Mouse (Mus musculus) heart, embryonic 11.5 days (tissue): Measurements from ENCODE around the gene Hs3st6. TPM values are rescaled to one million over a fixed set of nuclear protein-coding genes. Genes with fewer than 3 reads are reported as not detected.
"Not testable (repeated sequence)": the region's sequence is repeated elsewhere in the genome, so short reads cannot be mapped to it uniquely, and the experiment has no call there.

ENCODE experiments used
- ATAC-seq: fragments of 200-750 bp; cut with Nextera tagmentation; replicated peaks from 2 replicates; pipeline ENCODE4 v1.8.0; 2017; ENCODE audit warnings: moderate library complexity; ENCODE audit not compliant: insufficient number of reproducible peaks, low FRiP score, low TSS enrichment
- H3K27ac ChIP-seq: fragments of 300-500 bp; sonication (generic); 2 replicates; pipeline ENCODE4 v1.5.1; 2014; ENCODE audit warnings: mild to moderate bottlenecking, low read depth, low read length
- H3K27me3 ChIP-seq: fragments of 300-500 bp; sonication (generic); 2 replicates; pipeline ENCODE4 v1.6.1; 2014; ENCODE audit warnings: mild to moderate bottlenecking, low read length, mixed read lengths; ENCODE audit not compliant: control insufficient read depth, insufficient read depth
- H3K36me3 ChIP-seq: fragments of 300-500 bp; sonication (generic); 2 replicates; pipeline ENCODE4 v1.6.1; 2014; ENCODE audit warnings: mild to moderate bottlenecking, low read length, moderate library complexity, mixed read lengths; ENCODE audit not compliant: control insufficient read depth, insufficient read depth
- H3K4me1 ChIP-seq: fragments of 300-500 bp; sonication (generic); 2 replicates; pipeline ENCODE4 v1.6.1; 2014; ENCODE audit warnings: low read length; ENCODE audit not compliant: control insufficient read depth, insufficient read depth
- H3K4me2 ChIP-seq: fragments of 300-500 bp; sonication (generic); 2 replicates; pipeline ENCODE4 v1.6.1; 2014; ENCODE audit warnings: mild to moderate bottlenecking, moderate library complexity
- H3K4me3 ChIP-seq: fragments of 300-500 bp; sonication (generic); 2 replicates; pipeline ENCODE4 v1.5.1; 2014; ENCODE audit warnings: low read depth, low read length
- H3K9ac ChIP-seq: fragments of 300-500 bp; sonication (generic); 2 replicates; pipeline ENCODE4 v1.6.1; 2014; ENCODE audit warnings: mild to moderate bottlenecking, low read depth, low read length, moderate library complexity
- H3K9me3 ChIP-seq: fragments of 300-500 bp; sonication (generic); replicated peaks from 2 replicates; pipeline ENCODE4 v1.6.1; 2016; ENCODE audit warnings: low read length; ENCODE audit not compliant: control insufficient read depth
- WGBS: fragments of 180-500 bp; shearing (Covaris S2); extraction: QIAGEN DNeasy Blood & Tissue Kit; methylation state at CpG from one replicate; pipeline ENCODE4 v1.1.7; 2014; ENCODE audit not compliant: insufficient replicate concordance; 5-methylcytosine and 5-hydroxymethylcytosine counted together
- polyA plus RNA-seq: library from polyadenylated mRNA; unstranded; fragments of >200 nt; fragmentation: Nextera tagmentation; extraction: Ambion mirVana; gene quantifications from 2 replicates; pipeline ENCODE4 v1.2.1, GENCODE M21; 2014

Hs3st6 gene
- polyA plus RNA-seq, 1 experiment from 2014 or later, result 0.34 TPM

DNA sequence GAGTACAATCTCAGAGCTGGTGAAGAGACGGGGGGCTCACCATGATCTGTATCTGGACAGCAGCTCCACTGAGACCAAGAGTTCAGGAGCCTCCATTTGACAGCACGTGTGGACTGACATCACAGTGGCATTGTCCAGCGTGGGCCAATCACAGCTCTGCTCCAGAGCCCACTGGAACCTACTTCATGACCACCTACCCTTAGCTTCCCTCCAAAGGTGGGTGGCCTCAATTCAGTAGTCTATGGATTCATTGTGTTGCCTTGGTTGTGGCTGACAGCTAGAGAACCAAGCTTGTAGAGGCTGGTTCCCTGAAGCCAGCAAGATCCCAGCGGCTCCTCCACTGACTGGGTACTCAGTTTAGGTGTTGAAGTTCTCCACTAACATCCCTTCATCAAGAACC is 34.8 kb upstream of the Hs3st6 start, which contains the start of the genes Rnf151 and Rps2:
Rnf151 (minus strand) TSS at position 121 of the 400 bp plus-strand sequence.
Rps2 (plus strand) TSS at position 174 of the 400 bp plus-strand sequence.
- whole genome bisulfite sequencing, result 77% methylated on average over 4 of the region's 4 CpGs
- H3K9me3 ChIP-seq, result no peaks in the 10 kb centered on the region
- peak within 1 kb of the TSS; percentile 88 for H3K4me2 ChIP-seq
- peaks cover 17% of the 10 kb centered on the region for H3K36me3 ChIP-seq
- H3K4me3 ChIP-seq, result peak within 1 kb of the TSS; percentile 72
- ATAC-seq, result no peak
- H3K9ac ChIP-seq, result no peak within 1 kb of the TSS; the same call in 1 of the 2 replicates
- H3K4me1 ChIP-seq, result peaks cover 18% of the 10 kb centered on the region
- H3K27me3 ChIP-seq, result no peaks in the 10 kb centered on the region
- no peak within 1 kb of the TSS for H3K27ac ChIP-seq

DNA sequence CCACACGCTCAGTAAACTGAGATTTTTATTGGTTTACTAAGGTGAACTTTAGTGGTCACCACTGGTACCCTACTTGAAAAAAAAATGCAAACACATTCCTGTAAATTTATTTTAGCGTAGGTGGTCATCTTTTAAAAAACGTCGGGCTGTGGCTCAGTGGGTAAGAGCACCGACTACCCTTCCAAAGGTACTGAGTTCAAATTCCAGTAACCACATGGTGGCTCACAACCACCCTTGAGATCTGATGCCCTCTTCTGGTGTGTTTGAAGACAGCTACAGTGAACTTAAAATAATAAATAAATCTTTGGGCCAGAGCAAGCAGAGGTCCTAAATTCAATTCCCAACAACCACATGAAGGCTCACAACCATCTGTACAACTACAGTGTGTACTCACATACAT is 33.9 kb upstream of the Hs3st6 start:
- Histone ChIP-seq H3K9ac (peak overlapping the region; percentile 89), H3K4me2 (peak overlapping the region; percentile 88), H3K36me3 (peaks cover 17% of the 10 kb centered on the region), H3K4me1 (peaks cover 23% of the 10 kb centered on the region), H3K4me3 (peak overlapping the region; percentile 72)
- not testable (repeated sequence) for H3K27ac ChIP-seq, ATAC-seq, H3K9me3 ChIP-seq, H3K27me3 ChIP-seq
- WGBS, result 56% methylated on average over 5 of the region's 5 CpGs

DNA sequence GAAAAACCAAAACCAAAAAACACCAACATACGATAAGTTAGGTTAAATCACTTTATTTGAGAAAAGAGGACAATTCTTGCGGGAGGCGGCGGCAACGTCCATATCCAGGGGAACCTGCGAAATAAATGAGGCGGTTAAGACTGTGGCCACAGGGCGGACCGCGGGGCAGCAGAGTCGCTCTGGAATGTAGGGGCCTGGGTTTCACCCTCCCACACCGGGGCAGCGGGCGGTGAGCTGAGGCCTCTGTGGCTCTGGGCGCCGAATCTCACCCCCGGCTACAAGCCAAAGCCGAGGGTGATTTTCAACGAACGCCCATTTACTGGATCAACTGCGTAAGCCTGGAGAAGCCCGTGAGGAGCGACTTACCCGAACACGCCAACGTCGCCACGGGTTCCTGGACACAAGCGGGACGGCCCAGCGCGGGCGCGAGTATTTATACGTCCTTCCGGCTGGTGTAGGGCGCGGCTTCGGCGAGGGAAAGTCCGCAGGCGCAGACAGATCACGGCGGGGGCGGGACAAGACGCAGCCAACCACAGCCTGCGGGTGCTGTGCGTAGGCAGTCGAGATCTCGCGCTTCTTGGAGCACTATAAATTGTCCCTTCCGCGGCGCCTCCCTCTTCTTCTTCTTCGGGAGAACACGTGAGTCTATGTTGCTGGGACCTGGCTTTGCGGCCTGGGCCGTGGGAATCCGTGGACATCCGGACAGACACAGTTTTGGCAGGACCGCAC is 33.1 kb upstream of the Hs3st6 start:
- H3K9me3 ChIP-seq, result no peaks in the 10 kb centered on the region
- H3K4me1 ChIP-seq, result peaks cover 23% of the 10 kb centered on the region
- peak overlapping the region; percentile 89 for H3K9ac ChIP-seq
- H3K4me3 ChIP-seq, result peak overlapping the region; percentile 72
- peak overlapping the region; percentile 84 for H3K27ac ChIP-seq
- H3K4me2 ChIP-seq, result peak overlapping the region; percentile 88
- no peaks in the 10 kb centered on the region for H3K27me3 ChIP-seq
- peaks cover 17% of the 10 kb centered on the region for H3K36me3 ChIP-seq
- ATAC-seq, result peak; percentile 96
- WGBS, result under 1% methylated on average over 61 of the region's 61 CpGs

DNA sequence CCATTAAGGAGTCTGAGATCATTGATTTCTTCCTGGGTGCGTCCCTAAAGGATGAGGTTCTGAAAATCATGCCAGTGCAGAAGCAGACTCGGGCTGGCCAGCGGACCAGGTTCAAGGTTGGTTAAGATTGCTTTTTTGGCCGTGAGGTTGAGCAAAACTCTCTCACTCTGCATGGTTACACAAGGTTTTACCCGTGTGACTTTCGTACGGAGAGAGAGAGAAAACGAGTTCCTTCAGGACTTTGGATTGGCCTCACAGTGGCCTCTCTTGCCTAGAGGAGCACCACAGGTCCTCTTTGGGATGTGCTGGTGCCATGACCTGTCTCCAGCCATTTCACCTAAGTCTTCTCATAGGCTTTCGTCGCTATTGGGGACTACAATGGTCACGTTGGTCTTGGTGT is 32.2 kb upstream of the Hs3st6 start:
- ATAC-seq, H3K9me3 ChIP-seq, H3K27me3 ChIP-seq: not testable (repeated sequence)
- 0% methylated on average over 11 of the region's 11 CpGs for WGBS
- Histone ChIP-seq H3K9ac (peak overlapping the region; percentile 89), H3K27ac (0 out of 2 replicates have a peak overlapping the region, but pooled peaks have one; percentile 50), H3K36me3 (peaks cover 17% of the 10 kb centered on the region), H3K4me1 (peaks cover 23% of the 10 kb centered on the region), H3K4me2 (peak overlapping the region; percentile 88), H3K4me3 (peak overlapping the region; percentile 72)

DNA sequence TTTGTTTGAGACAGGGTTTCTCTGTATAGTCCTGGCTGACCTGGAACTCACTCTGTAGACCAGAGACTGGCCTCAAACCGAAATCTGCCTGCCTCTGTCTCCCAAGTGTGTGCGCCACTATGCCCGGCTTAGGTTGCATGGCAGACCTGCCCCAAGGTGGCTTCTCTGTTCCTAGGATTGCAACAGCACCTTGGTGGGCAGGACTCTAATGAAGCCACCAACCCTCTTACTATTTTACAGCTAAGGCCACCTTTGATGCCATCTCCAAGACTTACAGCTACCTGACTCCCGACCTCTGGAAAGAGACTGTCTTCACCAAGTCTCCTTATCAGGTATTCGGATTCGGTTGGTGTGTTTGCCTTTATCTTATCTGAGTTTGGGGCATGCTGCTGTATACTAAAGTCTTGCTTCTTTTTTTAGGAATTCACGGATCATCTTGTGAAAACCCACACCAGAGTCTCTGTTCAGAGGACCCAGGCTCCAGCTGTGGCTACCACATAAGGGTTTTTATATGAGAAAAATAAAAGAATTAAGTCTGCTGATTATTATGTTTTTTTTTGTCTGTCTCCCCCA is 31.3 kb upstream of the Hs3st6 start:
- H3K36me3 ChIP-seq, result peaks cover 13% of the 10 kb centered on the region
- WGBS, result 37% methylated on average over 7 of the region's 7 CpGs
- H3K27me3 ChIP-seq, ATAC-seq, H3K9me3 ChIP-seq, H3K27ac ChIP-seq: not testable (repeated sequence)
- H3K4me2 ChIP-seq, result peak overlapping the region; percentile 88
- H3K4me3 ChIP-seq, result peak overlapping the region; percentile 72
- peaks cover 23% of the 10 kb centered on the region for H3K4me1 ChIP-seq
- H3K9ac ChIP-seq, result peak overlapping the region; percentile 69

DNA sequence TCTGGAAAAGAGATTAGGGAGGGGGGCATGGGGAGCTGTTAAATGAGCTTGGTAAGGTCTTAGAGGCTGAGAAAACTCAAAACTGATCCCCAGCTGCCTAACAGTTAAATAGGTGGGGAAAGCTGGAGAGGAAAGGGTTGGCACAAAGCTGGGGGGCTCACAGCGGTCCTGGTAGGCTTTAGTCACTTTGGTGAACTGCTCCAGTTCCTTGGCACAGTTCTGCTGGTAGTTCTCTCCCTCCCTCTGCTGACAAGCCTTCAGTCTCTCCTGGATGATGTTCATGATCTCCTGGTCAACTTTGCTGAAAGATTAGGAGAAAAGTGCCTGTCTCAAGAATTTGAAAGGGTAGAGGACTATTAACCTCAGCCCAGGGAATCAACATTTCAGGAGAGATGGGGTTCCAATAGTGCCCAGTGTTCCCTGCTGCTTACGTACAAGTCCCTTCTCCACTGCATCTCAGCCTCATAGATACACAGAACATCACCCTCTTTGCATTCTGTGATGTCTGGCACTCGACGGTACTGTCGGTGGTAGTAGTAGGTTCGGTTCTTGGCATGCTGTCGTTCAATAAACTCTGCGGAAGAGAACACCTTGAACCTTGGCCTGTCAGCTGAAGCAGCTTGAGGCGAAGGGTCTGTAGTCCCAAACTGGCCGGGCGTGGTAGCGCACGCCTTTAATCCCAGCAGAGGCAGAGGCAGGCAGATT is 30.4 kb upstream of the Hs3st6 start:
- Histone ChIP-seq H3K27me3 (peaks cover under 1% of the 10 kb centered on the region; the same call in 1 of the 2 replicates), H3K4me3 (peak overlapping the region; percentile 72), H3K4me1 (peaks cover 23% of the 10 kb centered on the region), H3K9ac (peak overlapping the region; percentile 31), H3K27ac (peak overlapping the region; percentile 22), H3K4me2 (peak overlapping the region; percentile 88), H3K36me3 (peaks cover 12% of the 10 kb centered on the region), H3K9me3 (no peaks in the 10 kb centered on the region)
- ATAC-seq, result no peak
- whole genome bisulfite sequencing, result 31% methylated on average over 13 of the region's 13 CpGs

DNA sequence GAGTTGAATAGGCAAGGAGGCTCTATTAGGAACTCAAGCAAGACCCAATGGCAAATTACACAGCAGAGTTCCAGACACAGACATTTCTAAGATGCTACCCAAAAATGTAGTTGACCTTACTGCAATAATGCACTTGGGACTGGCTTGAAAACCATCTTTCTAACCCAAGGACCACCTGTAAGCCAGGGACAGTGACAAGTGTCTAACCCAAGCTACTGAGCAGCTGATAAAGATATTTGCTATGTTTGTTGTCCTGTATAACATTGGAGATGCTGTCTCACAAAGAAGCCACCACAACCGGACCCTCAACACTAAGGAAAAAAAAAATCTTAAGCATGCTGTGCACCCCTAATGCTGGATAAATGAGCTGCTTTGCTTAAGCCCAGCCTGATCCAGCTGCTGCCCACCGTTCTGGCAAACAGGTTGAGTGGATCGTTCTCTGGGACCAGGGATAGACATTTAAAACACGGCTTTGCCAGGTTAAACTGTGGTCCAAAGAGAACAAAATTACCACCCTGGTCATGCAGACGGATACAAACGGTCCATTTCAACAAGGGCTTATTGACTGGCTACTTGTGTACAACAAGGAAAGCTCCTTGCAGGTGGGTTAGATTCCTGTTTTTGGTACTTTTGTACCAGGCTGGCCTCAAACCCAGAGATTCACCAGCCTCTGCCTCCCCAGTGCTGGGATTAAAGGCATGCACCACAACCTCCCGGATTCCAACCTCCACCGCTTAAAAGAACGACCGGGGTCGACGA is 29.5 kb upstream of the Hs3st6 start:
- Histone ChIP-seq H3K4me3 (peak overlapping the region; percentile 91), H3K9me3 (no peaks in the 10 kb centered on the region), H3K4me2 (peak overlapping the region; percentile 88), H3K36me3 (peaks cover 12% of the 10 kb centered on the region), H3K27ac (peak overlapping the region; percentile 85), H3K9ac (peak overlapping the region; percentile 95), H3K27me3 (peaks cover 3% of the 10 kb centered on the region; the same call in 1 of the 2 replicates), H3K4me1 (peaks cover 23% of the 10 kb centered on the region)
- no peak for ATAC-seq
- 3% methylated on average over 12 of the region's 12 CpGs for WGBS

DNA sequence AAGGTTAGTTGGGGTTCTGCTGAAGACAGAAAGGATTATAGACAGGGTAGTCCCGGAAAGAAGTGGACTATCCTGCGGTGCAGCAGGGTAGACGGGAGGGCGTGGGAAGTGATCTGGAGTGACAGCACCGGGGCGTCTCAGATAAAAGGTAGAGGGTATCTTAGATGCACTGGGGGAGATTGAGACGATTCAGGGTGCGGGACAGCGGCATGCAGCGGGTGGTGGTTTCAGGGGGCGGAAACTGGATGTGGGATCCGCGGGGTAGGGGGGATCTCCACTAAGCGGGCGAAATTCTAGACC is 29.0 kb upstream of the Hs3st6 start:
- 0% methylated on average over 15 of the region's 15 CpGs for WGBS
- H3K9me3 ChIP-seq, result no peaks in the 10 kb centered on the region
- peaks cover 12% of the 10 kb centered on the region for H3K36me3 ChIP-seq
- H3K4me2 ChIP-seq, result peak overlapping the region; percentile 88
- H3K27me3 ChIP-seq, result peaks cover 3% of the 10 kb centered on the region; the same call in 1 of the 2 replicates
- peak; percentile 12; the same call in 1 of the 2 replicates for ATAC-seq
- H3K4me1 ChIP-seq, result peaks cover 23% of the 10 kb centered on the region
- H3K27ac ChIP-seq, result peak overlapping the region; percentile 85
- H3K4me3 ChIP-seq, result peak overlapping the region; percentile 91
- peak overlapping the region; percentile 95 for H3K9ac ChIP-seq
